Mouse (Mus musculus) thymus, adult 18-20 months (tissue): ENCODE measurements at regions not wholly inside any gene's neighbourhood (a gene's known extent, or its start where the extent isn't known, plus 50 kb on each side); places are given as distances from the start of the nearest gene placed in this dataset.

Experiments used
- DNase-seq, 2 experiments: peaks; one replicate each; pipeline ENCODE4 v3.0.0; 2022; ENCODE audit warnings: mixed read lengths in 2 of 2

- DNase-seq: no peak
Observed at GRCm38 (mm10) chr17:45866346-45866745, 132.7 kb upstream of the 1600014C23Rik start.

- DNase-seq: no peak
Observed at GRCm38 (mm10) chr17:45865944-45866343, 132.3 kb upstream of the 1600014C23Rik start.

GRCm38 (mm10) chr17:45863471-45864205 lies 130.0 kb upstream of the 1600014C23Rik start:
- DNase-seq: no peak

DNA sequence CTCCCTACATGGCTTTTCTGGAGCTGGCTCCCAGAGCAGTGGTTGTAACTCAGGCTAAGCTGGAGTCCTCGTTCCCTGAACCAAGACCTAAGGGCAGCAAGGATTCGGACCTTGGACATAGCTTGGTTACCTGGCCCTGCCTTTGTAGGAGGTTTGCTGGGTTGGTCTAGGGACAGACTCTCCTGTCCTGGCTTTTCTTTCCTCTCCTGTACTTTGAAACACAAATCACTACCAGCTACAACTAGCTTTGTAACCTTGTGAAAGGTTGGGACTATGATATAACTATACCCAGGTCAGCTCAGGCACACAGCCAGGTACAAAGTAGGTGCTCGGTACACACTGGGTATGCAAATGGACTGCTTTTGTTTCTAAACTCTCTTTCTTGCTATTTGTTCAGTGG lies 129.4 kb upstream of the 1600014C23Rik start:
- DNase-seq: no peak

DNA sequence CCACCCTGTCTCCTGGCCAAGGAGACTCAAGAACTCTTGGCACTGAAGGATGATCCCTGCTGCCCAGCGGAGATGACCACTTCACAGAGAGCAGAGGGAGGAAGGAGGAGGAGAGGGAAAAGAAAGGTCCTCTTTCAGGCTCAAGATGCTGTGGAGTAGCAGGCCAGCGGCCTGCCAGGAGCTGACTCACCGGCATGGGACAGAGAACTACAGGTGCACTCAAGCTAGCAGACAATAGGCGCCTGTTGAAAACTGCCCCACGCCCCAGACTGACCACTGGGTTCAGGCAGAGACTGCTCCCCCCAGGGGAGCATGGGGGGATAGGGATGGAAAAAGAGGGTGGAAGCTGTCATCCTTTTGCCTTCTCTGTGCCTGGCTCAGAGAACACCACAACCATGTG lies 125.8 kb upstream of the 1600014C23Rik start:
- no peak for DNase-seq

DNA sequence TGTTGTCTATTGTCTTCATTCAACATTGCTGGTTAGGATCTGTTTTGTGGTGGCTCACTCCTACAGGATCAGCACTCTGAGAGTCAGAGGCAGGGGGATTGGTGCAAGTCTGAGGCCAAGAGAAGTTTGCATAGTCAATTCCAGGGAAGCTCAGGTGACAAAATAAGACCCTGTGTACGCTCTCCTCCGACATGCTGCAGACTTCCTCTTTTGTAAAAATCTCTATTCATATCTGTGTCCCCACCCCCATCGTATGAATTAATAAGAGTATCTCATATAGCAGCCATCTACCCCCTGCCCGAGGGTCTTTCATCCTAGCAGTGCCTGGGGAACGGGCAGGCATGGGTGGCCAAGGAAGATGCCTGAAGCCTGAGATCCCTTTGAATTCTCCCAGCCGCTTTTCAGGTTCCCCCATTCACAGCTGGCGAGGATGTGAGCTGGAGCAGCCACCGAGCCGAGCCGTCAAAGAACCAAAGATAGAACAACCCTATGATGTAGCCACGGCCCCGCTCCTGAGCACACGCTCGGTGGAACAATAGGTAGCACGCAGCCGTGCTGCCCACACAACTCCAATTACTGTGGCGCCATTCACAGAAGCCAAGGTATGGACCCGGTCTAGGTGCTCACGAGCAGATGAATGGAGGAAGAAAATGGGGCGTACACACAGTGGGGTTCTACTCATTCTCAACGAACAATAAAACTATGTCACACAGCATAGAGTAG lies 120.4 kb upstream of the 1600014C23Rik start:
- no peak for DNase-seq

DNA sequence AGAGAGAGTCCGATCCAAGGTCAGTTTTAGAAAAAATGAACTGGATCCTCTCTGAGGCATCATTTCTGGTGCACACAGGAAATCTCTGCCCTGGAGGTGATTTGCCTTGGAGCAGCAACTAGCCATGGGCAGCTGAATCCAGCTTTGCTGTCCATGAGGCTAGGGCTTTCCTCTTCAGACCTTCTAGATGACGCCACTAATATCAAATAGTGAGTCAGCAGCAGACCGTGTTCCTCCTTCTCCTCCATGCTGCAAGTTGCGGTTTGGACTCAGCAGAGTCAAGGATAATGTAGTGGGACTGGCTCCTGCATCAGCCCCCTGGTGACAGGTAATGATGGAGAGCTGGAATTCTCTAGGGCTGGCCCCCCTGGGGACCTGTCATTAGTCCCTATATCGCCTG lies 118.8 kb upstream of the 1600014C23Rik start:
- no peak for DNase-seq

DNA sequence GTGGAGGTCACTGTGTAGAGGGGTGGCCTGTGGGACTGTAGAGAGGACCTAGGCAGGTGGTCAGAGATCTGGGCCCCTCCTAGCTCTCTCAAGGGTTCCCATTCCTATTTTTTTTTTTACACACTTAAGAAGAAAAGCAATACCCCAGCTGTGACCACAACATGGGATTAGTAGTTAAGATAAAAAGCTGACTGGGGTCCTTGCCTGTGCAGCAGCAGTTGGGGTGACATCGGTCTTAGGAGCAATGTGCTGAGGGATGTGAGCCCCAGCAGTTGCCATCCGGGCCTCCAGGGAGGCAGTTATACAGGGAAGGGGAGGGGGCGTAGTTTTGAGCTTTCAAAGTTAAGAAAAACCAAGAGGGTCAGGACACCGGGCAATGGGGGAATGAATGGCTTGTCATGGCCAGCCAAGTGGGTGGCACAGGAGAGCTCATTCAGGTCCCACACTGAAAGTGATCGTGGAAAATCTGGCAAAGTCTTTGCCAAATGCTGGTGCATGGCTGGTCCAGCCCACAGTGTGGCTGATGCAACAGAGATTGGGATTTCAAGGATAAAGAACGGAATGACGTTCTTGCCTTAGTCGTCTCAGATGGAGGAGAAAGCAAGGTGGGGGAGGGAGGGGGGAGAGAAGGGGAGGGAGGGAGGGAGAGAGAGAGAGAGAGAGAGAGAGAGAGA lies 118.2 kb upstream of the 1600014C23Rik start:
- no peak for DNase-seq

DNA sequence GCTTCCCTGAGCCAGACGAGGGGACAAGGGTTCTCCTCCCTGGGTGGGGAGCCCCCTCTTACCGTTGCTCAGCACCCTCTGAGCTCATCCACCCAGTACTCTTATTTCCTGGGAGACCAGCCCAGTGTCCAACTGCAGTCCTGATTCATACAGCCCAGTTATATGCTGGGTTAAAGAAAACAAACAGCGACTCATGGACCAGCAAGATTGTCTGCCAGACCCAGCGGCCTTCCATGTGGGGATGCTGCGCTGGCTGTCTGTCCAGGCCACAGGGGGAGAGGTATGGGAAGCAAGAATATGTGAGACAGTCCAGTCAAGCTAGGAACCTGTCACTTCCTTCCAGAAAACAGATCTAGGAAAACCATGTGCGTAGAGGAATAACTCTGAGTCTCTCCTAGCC lies 117.3 kb upstream of the 1600014C23Rik start:
- DNase-seq: no peak

DNA sequence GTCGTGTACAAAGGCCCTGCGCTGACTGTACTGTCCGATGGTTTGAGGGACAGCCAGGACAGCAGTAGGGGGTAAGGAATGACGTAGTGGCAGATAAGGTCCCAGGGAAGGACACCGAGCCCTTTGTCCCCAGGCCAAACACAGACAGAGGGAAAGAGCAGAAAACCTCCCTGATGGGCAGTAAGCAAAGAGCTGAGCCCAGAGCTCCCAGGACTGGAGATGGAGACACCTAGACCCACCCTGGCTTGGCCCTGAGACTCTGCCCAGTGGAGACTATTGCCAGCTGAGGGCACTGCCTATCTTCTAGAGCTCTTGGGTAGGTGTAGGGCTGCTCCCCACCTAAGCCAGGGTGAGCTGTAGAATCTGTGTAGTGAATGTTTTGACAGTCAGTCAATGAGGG lies 116.5 kb upstream of the 1600014C23Rik start:
- DNase-seq: no peak

- DNase-seq: no peak
Observed at GRCm38 (mm10) chr17:45848605-45849004, 115.0 kb upstream of the 1600014C23Rik start.

DNA sequence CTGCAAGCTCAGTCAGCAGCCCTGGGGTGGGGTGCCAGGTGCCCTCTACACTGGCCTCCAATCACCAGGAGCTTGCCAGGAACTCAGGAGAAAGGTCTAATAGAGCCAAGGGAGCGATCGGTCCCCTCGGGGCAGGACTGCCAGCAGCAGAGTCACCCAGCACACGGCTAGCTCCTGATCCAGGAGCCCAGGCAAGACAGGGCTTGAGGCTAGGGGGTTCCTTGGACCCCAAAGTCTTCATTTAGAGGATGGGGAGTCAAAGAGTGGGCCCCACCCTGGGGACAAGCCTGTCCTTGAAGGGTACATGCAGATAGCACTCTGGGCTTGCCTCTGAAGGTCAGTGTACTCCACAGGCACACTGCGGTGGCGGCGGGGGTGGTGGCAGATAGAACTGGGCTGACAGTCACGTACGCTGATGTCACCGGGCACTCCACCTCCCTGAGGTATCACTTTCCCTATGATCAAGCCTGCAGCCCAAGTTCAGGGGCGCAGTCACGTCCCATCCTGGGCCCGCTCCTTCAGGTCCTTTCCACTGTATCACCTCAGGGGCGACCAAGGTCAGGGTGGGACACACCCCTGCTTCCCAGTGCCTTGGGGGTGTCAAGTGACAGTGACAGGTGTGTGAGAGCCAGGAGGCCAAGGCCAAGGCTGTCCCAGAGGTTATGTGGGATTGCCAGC lies 114.2 kb upstream of the 1600014C23Rik start:
- DNase-seq: no peak

GRCm38 (mm10) chr17:45845832-45846231 lies 112.2 kb upstream of the 1600014C23Rik start:
- DNase-seq: no peak

DNA sequence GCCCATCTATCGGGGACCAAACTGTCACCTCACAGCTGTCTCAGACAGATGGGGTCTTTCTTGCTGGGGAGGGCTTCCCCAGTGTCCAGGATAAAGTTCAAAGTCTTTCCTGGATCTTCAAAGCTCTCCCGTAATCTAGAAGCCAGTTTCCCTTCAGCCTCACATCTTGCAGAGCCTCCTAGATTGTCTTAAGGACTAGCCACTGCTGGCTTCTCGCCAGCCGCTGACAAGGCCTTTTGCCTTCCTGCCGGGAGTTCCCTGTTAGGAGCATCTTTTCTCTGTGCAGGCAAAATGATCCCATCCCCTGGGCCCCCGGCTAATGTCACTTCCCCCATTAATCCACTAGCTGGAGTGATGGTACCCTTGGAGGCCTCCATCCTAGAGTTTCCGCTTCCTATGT lies 103.1 kb upstream of the 1600014C23Rik start:
- no peak for DNase-seq

DNA sequence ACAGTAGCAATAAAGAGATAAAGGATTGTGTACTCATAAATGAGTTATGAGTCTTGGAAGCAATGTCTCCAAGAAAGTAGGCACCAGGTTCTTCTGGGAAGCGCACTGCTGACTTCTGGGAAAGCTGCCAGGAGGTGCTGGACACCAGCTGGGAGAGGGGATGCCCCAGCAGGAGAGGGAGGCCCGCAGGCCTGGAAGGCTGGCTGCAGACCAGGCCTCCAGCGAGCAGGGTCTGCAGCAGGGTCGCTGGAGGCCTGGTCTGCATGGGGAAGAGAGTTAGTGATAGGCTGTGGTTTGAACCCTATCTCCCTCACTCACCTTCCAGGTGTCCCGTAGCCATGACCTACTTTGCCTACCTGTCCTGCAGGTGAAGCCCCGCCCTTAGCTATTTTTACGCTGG lies 102.6 kb upstream of the 1600014C23Rik start:
- no peak for DNase-seq

- no peak for DNase-seq
Observed at GRCm38 (mm10) chr17:45834518-45835071, 101.0 kb upstream of the 1600014C23Rik start.

- no peak for DNase-seq
Observed at GRCm38 (mm10) chr17:45830324-45830723, 96.7 kb upstream of the 1600014C23Rik start.

DNA sequence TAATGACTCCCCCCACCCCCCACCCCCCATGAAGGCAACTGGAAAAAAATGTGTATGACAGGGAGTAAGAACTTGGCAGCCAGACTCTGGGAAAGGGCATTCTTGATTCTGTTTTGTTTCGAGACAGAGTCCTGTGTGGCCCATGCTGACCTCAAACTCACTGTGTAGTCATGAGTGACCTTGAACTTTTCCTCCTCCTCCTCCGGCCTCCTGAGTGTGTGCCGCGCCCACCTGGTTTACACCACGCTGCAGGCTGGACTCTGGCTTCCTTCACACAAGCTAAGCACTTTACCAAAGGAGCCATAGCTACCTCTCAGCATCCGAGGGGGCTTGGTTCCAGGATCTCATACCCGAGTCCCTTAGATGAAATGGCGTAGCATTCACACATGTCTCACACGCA lies 95.9 kb upstream of the 1600014C23Rik start:
- no peak for DNase-seq

- no peak for DNase-seq
Observed at GRCm38 (mm10) chr17:45828843-45829242, 95.2 kb upstream of the 1600014C23Rik start.

DNA sequence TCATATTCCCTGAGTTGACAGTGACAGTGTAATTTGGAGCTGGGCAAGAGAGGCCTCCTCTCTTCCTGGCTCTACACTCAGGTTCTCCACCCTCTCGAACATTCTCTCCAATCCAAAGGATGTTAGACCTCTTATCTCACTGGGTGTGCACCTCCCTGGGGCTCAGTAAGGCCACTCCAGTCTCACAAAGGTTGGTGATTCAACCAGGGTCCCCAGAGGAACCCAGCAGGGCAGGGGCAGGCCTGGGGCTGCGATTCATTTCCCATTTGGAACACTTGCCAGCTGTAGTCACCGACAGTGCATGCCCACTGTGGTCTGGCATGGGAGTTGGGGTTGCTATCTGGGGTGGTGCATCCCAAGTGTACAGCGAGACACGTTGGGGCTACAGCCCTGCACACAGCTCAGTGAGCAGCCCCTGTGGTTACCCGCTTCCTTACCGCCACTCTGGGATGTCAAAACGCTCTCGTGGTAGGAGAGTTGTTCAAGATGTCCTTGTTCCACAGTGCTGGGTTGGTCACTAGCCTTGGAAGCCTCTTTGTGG lies 94.7 kb upstream of the 1600014C23Rik start:
- no peak for DNase-seq

- DNase-seq: no peak
Observed at GRCm38 (mm10) chr17:45824977-45825376, 91.3 kb upstream of the 1600014C23Rik start.

DNA sequence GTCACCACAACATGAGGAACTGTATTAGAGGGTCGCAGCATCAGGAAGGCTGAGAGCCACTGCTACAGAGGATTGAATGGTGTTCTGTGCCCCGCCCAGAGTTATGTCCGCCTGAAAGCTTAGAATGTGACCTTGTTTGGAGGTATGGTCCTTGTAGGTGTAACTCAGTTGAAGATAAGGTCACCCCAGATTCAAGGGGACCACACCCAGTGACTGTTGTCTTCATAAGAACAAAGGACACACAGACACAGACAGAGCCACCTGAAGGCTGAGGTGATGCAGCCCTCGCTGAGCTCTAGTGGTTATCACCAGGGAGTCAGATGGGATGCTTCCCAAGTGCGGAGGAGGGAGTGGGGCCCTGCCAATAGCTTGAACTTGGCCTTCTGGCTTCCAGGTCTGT lies 89.9 kb upstream of the 1600014C23Rik start:
- no peak for DNase-seq

- no peak for DNase-seq
Observed at GRCm38 (mm10) chr17:45822427-45822826, 88.8 kb upstream of the 1600014C23Rik start.
